Mouse (Mus musculus) liver, embryonic 15.5 days (tissue): ENCODE measurements around the gene Ablim1. TPM values are rescaled to one million over a fixed set of nuclear protein-coding genes. Genes with fewer than 3 reads are reported as not detected.

ENCODE experiments used
- ATAC-seq: fragments of 200-750 bp; cut with Nextera tagmentation; 2 replicates; pipeline ENCODE4 v1.8.0; 2017; ENCODE audit warnings: moderate number of reproducible peaks, mild to moderate bottlenecking, moderate library complexity; ENCODE audit not compliant: insufficient read depth
- H3K27ac ChIP-seq: fragments of 300-500 bp; sonication (generic); replicated peaks from 2 replicates; pipeline ENCODE4 v1.5.1; 2015; ENCODE audit warnings: mild to moderate bottlenecking, inconsistent platforms
- H3K27me3 ChIP-seq: fragments of 300-500 bp; sonication (generic); 2 replicates; pipeline ENCODE4 v1.6.1; 2015; ENCODE audit warnings: mild to moderate bottlenecking, inconsistent platforms
- H3K36me3 ChIP-seq: fragments of 300-500 bp; sonication (generic); replicated peaks from 2 replicates; pipeline ENCODE4 v1.6.1; 2015; ENCODE audit warnings: moderate library complexity, mild to moderate bottlenecking, inconsistent platforms
- H3K4me1 ChIP-seq: fragments of 300-500 bp; sonication (generic); replicated peaks from 2 replicates; pipeline ENCODE4 v1.6.1; 2015; ENCODE audit warnings: inconsistent platforms
- H3K4me2 ChIP-seq: fragments of 300-500 bp; sonication (generic); 2 replicates; pipeline ENCODE4 v1.6.1; 2015; ENCODE audit warnings: moderate library complexity, mild to moderate bottlenecking, inconsistent platforms
- H3K4me3 ChIP-seq: fragments of 300-500 bp; sonication (generic); replicated peaks from 2 replicates; pipeline ENCODE4 v1.5.1; 2015; ENCODE audit warnings: mild to moderate bottlenecking, inconsistent platforms
- H3K9ac ChIP-seq: fragments of 300-500 bp; sonication (generic); 2 replicates; pipeline ENCODE4 v1.6.1; 2015; ENCODE audit warnings: moderate library complexity, mild to moderate bottlenecking, inconsistent platforms
- H3K9me3 ChIP-seq: fragments of 300-500 bp; sonication (generic); replicated peaks from 2 replicates; pipeline ENCODE4 v1.6.1; 2016; ENCODE audit warnings: inconsistent platforms
- WGBS: fragments of 180-500 bp; shearing (Covaris S2); methylation state at CpG from one replicate; pipeline ENCODE4 v1.1.7; 2015; ENCODE audit warnings: mixed read lengths; ENCODE audit not compliant: insufficient replicate concordance; 5-methylcytosine and 5-hydroxymethylcytosine counted together
- polyA plus RNA-seq: library from polyadenylated mRNA; unstranded; fragments of >200 nt; fragmentation: Nextera tagmentation; extraction: Ambion mirVana; gene quantifications from 2 replicates; pipeline ENCODE4 v1.2.1, GENCODE M21; 2015

The Ablim1 gene
- polyA plus RNA-seq, 1 experiment from 2014 or later: 9.5 TPM

GRCm38 (mm10) chr19:57151504-57151903 lies 163.2 kb downstream of the Ablim1 start:
- no peak overlapping the region for H3K9ac ChIP-seq
- H3K9me3 ChIP-seq: no peaks in the 10 kb centered on the region
- H3K27ac ChIP-seq: no peak overlapping the region
- peaks cover 2% of the 10 kb centered on the region; the same call in 1 of the 2 replicates for H3K4me1 ChIP-seq
- no peak for ATAC-seq
- no peak overlapping the region for H3K4me2 ChIP-seq
- no peak overlapping the region for H3K4me3 ChIP-seq
- no peaks in the 10 kb centered on the region for H3K27me3 ChIP-seq
- 0 out of 2 replicates have a peak, but pooled peaks cover 3% of the 10 kb centered on the region for H3K36me3 ChIP-seq
- 60% methylated on average over 9 of the region's 9 CpGs for WGBS

- H3K4me2 ChIP-seq: no peak overlapping the region
- WGBS: 40% methylated on average over 1 of the region's 1 CpGs
- ATAC-seq: no peak
- no peak overlapping the region for H3K4me3 ChIP-seq
- H3K4me1 ChIP-seq: peaks cover 2% of the 10 kb centered on the region; the same call in 1 of the 2 replicates
- H3K9me3 ChIP-seq: no peaks in the 10 kb centered on the region
- H3K9ac ChIP-seq: no peak overlapping the region
- H3K27ac ChIP-seq: no peak overlapping the region
- H3K36me3 ChIP-seq: 0 out of 2 replicates have a peak, but pooled peaks cover 3% of the 10 kb centered on the region
- no peaks in the 10 kb centered on the region for H3K27me3 ChIP-seq
Observed at GRCm38 (mm10) chr19:57150275-57150674, 164.4 kb downstream of the Ablim1 start.

GRCm38 (mm10) chr19:57147746-57148145 lies 167.0 kb downstream of the Ablim1 start:
- no peak overlapping the region for H3K4me3 ChIP-seq
- 15% methylated on average over 6 of the region's 6 CpGs for WGBS
- no peak for ATAC-seq
- no peak overlapping the region for H3K27ac ChIP-seq
- H3K36me3 ChIP-seq: no peaks in the 10 kb centered on the region
- H3K4me2 ChIP-seq: no peak overlapping the region
- H3K27me3 ChIP-seq: no peaks in the 10 kb centered on the region
- H3K9ac ChIP-seq: no peak overlapping the region
- no peaks in the 10 kb centered on the region for H3K9me3 ChIP-seq
- H3K4me1 ChIP-seq: peaks cover 2% of the 10 kb centered on the region; the same call in 1 of the 2 replicates

GRCm38 (mm10) chr19:57146936-57147335 lies 167.8 kb downstream of the Ablim1 start:
- Histone ChIP-seq H3K4me2 (no peak overlapping the region), H3K4me3 (no peak overlapping the region), H3K27ac (no peak overlapping the region), H3K4me1 (peaks cover 2% of the 10 kb centered on the region; the same call in 1 of the 2 replicates), H3K9me3 (no peaks in the 10 kb centered on the region), H3K36me3 (no peaks in the 10 kb centered on the region), H3K27me3 (no peaks in the 10 kb centered on the region), H3K9ac (no peak overlapping the region)
- no peak for ATAC-seq
- WGBS: 62% methylated on average over 6 of the region's 6 CpGs

- ATAC-seq: no peak
- Histone ChIP-seq H3K4me1 (no peaks in the 10 kb centered on the region; the same call in 1 of the 2 replicates), H3K27me3 (no peaks in the 10 kb centered on the region), H3K9ac (no peak overlapping the region), H3K27ac (no peak overlapping the region), H3K9me3 (no peaks in the 10 kb centered on the region), H3K36me3 (no peaks in the 10 kb centered on the region), H3K4me3 (no peak overlapping the region), H3K4me2 (no peak overlapping the region)
- 73% methylated on average over 3 of the region's 3 CpGs for WGBS
Observed at GRCm38 (mm10) chr19:57143646-57144045, 171.1 kb downstream of the Ablim1 start.

GRCm38 (mm10) chr19:57141756-57142461 lies 172.8 kb downstream of the Ablim1 start:
- Histone ChIP-seq H3K36me3 (no peaks in the 10 kb centered on the region), H3K27ac (no peak overlapping the region), H3K4me1 (no peaks in the 10 kb centered on the region), H3K4me2 (no peak overlapping the region), H3K4me3 (no peak overlapping the region), H3K9ac (no peak overlapping the region), H3K9me3 (no peaks in the 10 kb centered on the region), H3K27me3 (no peaks in the 10 kb centered on the region)
- ATAC-seq: no peak
- 68% methylated on average over 10 of the region's 10 CpGs for WGBS

- no peak for ATAC-seq
- H3K4me3 ChIP-seq: no peak overlapping the region
- no peak overlapping the region for H3K27ac ChIP-seq
- no peaks in the 10 kb centered on the region for H3K9me3 ChIP-seq
- no peaks in the 10 kb centered on the region for H3K4me1 ChIP-seq
- 53% methylated on average over 1 of the region's 1 CpGs for WGBS
- no peaks in the 10 kb centered on the region for H3K27me3 ChIP-seq
- H3K9ac ChIP-seq: no peak overlapping the region
- H3K4me2 ChIP-seq: no peak overlapping the region
- no peaks in the 10 kb centered on the region for H3K36me3 ChIP-seq
Observed at GRCm38 (mm10) chr19:57140874-57141273, 173.8 kb downstream of the Ablim1 start.

- Histone ChIP-seq H3K27me3 (no peaks in the 10 kb centered on the region), H3K4me1 (no peaks in the 10 kb centered on the region), H3K36me3 (no peaks in the 10 kb centered on the region), H3K27ac (no peak overlapping the region), H3K4me2 (no peak overlapping the region), H3K9ac (no peak overlapping the region), H3K4me3 (no peak overlapping the region), H3K9me3 (no peaks in the 10 kb centered on the region)
- WGBS: 55% methylated on average over 7 of the region's 7 CpGs
- no peak for ATAC-seq
Observed at GRCm38 (mm10) chr19:57140071-57140470, 174.6 kb downstream of the Ablim1 start.

- Histone ChIP-seq H3K36me3 (no peaks in the 10 kb centered on the region), H3K9ac (no peak overlapping the region), H3K27me3 (no peaks in the 10 kb centered on the region), H3K4me1 (no peaks in the 10 kb centered on the region), H3K4me2 (no peak overlapping the region), H3K27ac (no peak overlapping the region), H3K4me3 (no peak overlapping the region), H3K9me3 (no peaks in the 10 kb centered on the region)
- no peak for ATAC-seq
- WGBS: 65% methylated on average over 13 of the region's 13 CpGs
Observed at GRCm38 (mm10) chr19:57138909-57139617, 175.7 kb downstream of the Ablim1 start.

- H3K4me1 ChIP-seq: no peaks in the 10 kb centered on the region
Observed at GRCm38 (mm10) chr19:57138469-57138868, 176.2 kb downstream of the Ablim1 start.

GRCm38 (mm10) chr19:57138045-57138444 lies 176.7 kb downstream of the Ablim1 start:
- no peak overlapping the region for H3K4me3 ChIP-seq
- no peak overlapping the region for H3K4me2 ChIP-seq
- no peaks in the 10 kb centered on the region for H3K36me3 ChIP-seq
- H3K27me3 ChIP-seq: no peaks in the 10 kb centered on the region
- no peak overlapping the region for H3K9ac ChIP-seq
- no peaks in the 10 kb centered on the region for H3K4me1 ChIP-seq
- H3K9me3 ChIP-seq: no peaks in the 10 kb centered on the region
- no peak overlapping the region for H3K27ac ChIP-seq
- ATAC-seq: no peak

More at GRCm38 (mm10) chr19:57138469-57138868, 176.2 kb downstream of the Ablim1 start:
- no peak overlapping the region for H3K27ac ChIP-seq
- H3K27me3 ChIP-seq: no peaks in the 10 kb centered on the region
- 47% methylated on average over 6 of the region's 6 CpGs for WGBS
- no peaks in the 10 kb centered on the region for H3K9me3 ChIP-seq
- no peak overlapping the region for H3K9ac ChIP-seq
- no peak for ATAC-seq
- H3K4me2 ChIP-seq: no peak overlapping the region
- H3K36me3 ChIP-seq: no peaks in the 10 kb centered on the region
- no peak overlapping the region for H3K4me3 ChIP-seq
